Mouse (Mus musculus) stomach, postnatal 0 days (tissue): Measurements from ENCODE around the gene Lhx4. TPM values are rescaled to one million over a fixed set of nuclear protein-coding genes. Genes with fewer than 3 reads are reported as not detected.

ENCODE experiments used
- ATAC-seq: fragments of 200-750 bp; cut with Nextera tagmentation; 2 replicates; pipeline ENCODE4 v1.8.0; 2017; ENCODE audit not compliant: low FRiP score, low TSS enrichment
- DNase-seq: peaks from one replicate; pipeline ENCODE4 v3.0.0-alpha.2; 2016; ENCODE audit warnings: low spot score
- H3K27ac ChIP-seq: fragments of 300-500 bp; sonication (generic); replicated peaks from 2 replicates; pipeline ENCODE4 v1.5.1; 2014; ENCODE audit warnings: mild to moderate bottlenecking, control low read depth
- H3K27me3 ChIP-seq: fragments of 300-500 bp; sonication (generic); 2 replicates; pipeline ENCODE4 v1.6.1; 2014; ENCODE audit warnings: low read length; ENCODE audit not compliant: control insufficient read depth, insufficient read depth
- H3K36me3 ChIP-seq: fragments of 300-500 bp; sonication (generic); 2 replicates; pipeline ENCODE4 v1.6.1; 2014; ENCODE audit warnings: low read length, mixed read lengths; ENCODE audit not compliant: control insufficient read depth, insufficient read depth
- H3K4me1 ChIP-seq: fragments of 300-500 bp; sonication (generic); replicated peaks from 2 replicates; pipeline ENCODE4 v1.6.1; 2014; ENCODE audit warnings: antibody characterized with exemption; ENCODE audit not compliant: control insufficient read depth, insufficient read depth
- H3K4me2 ChIP-seq: fragments of 300-500 bp; sonication (generic); replicated peaks from 2 replicates; pipeline ENCODE4 v1.6.1; 2014; ENCODE audit warnings: low read depth, mild to moderate bottlenecking, control low read depth, moderate library complexity
- H3K4me3 ChIP-seq: fragments of 300-500 bp; sonication (generic); 2 replicates; pipeline ENCODE4 v1.5.1; 2014; ENCODE audit warnings: low read depth, low read length, control low read depth
- H3K9ac ChIP-seq: fragments of 300-500 bp; sonication (generic); 2 replicates; pipeline ENCODE4 v1.6.1; 2014; ENCODE audit warnings: mild to moderate bottlenecking, low read length, control low read depth, mixed read lengths
- H3K9me3 ChIP-seq: fragments of 300-500 bp; sonication (generic); 2 replicates; pipeline ENCODE4 v1.6.1; 2016; ENCODE audit warnings: low read length; ENCODE audit not compliant: control insufficient read depth
- CTCF ChIP-seq: IDR thresholded peaks from 2 replicates; pipeline ENCODE4 v1.5.1; 2016; ENCODE audit warnings: antibody characterized with exemption, low read depth, mild to moderate bottlenecking, moderate library complexity
- EP300 ChIP-seq: optimal IDR thresholded peaks from 2 replicates; pipeline ENCODE3; 2016; ENCODE audit warnings: antibody characterized with exemption
- WGBS: fragments of 180-500 bp; shearing (Covaris S2); extraction: QIAGEN DNeasy Blood & Tissue Kit; methylation state at CpG from one replicate; pipeline ENCODE4 v1.1.7; 2014; 5-methylcytosine and 5-hydroxymethylcytosine counted together
- polyA plus RNA-seq: library from polyadenylated mRNA; unstranded; fragments of >200 nt; fragmentation: Nextera tagmentation; extraction: Ambion mirVana; gene quantifications from 2 replicates; pipeline ENCODE4 v1.2.1, GENCODE M21; 2015

Gene Lhx4
- polyA plus RNA-seq, 1 experiment from 2014 or later = 0.10 TPM

DNA sequence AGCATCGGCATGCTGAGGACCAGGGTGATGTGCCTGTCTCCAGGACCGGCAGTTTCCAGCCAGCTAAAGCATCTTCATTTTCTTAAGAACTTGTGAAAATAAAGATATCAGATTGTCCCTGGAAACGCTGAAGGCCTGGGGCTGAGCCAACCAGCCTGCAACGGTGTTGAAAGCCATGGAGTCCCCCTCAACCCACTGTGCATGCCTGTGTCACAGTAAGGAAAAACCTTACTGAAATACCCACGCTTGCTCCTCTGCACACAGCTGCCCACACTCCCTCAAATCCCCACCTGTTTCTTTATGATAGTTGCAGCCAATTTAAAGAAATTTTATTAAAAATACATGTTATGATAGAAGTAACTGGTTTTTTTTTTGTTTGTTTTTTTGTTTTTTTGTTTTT is 95.2 kb downstream of the Lhx4 start:
- DNase-seq (no peak), ATAC-seq (no peak)
- Histone ChIP-seq H3K36me3 (no peaks in the 10 kb centered on the region), H3K4me1 (no peaks in the 10 kb centered on the region), H3K9me3 (no peaks in the 10 kb centered on the region), H3K27ac (no peak overlapping the region), H3K9ac (no peak overlapping the region), H3K4me3 (no peak overlapping the region), H3K4me2 (no peak overlapping the region), H3K27me3 (no peaks in the 10 kb centered on the region)
- 73% methylated on average over 5 of the region's 5 CpGs for WGBS
- TF ChIP-seq EP300 = no peak
- TF ChIP-seq CTCF = no peak

GRCm38 (mm10) chr1:155654961-155655360 is 96.5 kb downstream of the Lhx4 start:
- ATAC-seq = no peak

DNA sequence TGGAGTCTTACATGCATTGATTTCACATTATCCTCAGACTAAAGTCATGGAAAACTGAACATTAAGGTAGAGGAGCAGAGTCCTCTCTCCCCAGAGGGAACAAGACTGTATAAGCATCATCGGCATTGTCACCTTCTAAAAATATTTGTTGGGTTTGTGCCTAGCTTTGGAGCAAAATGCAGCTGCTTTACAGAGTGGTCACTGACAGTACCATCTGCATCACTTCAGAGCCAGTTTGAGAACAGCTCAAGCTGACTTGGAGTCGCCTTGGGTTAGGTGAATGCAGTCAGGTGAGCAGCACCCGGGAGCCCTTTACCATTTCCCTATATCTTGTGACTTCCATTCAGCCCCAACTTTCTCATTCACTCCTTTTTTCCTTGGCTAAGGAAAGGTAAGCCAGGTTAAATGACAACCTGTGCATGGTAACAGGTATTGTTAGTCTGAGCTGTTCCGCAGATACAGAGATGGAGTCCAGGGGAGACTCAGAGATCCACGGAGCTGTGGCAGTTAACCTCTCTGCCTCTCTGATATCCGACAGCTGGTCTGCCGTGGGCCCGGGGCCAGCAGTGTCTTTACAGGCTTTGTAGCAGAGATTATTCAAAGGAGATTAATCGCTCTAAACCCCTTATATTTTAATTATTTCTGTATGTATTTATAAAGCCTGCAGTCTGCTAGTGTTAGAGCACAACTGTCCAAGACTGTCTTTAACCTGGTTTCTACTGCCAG is 101.2 kb downstream of the Lhx4 start:
- Histone ChIP-seq H3K27ac (no peak overlapping the region), H3K27me3 (no peaks in the 10 kb centered on the region), H3K9ac (no peak overlapping the region), H3K4me3 (no peak overlapping the region), H3K36me3 (no peaks in the 10 kb centered on the region), H3K4me2 (no peak overlapping the region), H3K4me1 (no peaks in the 10 kb centered on the region), H3K9me3 (no peaks in the 10 kb centered on the region)
- no peak for ATAC-seq
- DNase-seq = no peak
- TF ChIP-seq EP300 = no peak
- TF ChIP-seq CTCF = no peak
- WGBS = 52% methylated on average over 9 of the region's 9 CpGs

More at GRCm38 (mm10) chr1:155654961-155655360, 96.5 kb downstream of the Lhx4 start:
- Histone ChIP-seq H3K9me3 (no peaks in the 10 kb centered on the region), H3K4me2 (no peak overlapping the region), H3K9ac (no peak overlapping the region), H3K27me3 (no peaks in the 10 kb centered on the region), H3K4me3 (no peak overlapping the region), H3K36me3 (no peaks in the 10 kb centered on the region), H3K27ac (no peak overlapping the region), H3K4me1 (no peaks in the 10 kb centered on the region)
- TF ChIP-seq CTCF (no peak), EP300 (no peak)
- no peak for DNase-seq
- WGBS = 61% methylated on average over 3 of the region's 3 CpGs

Other genes with a start within 250 kb of the Lhx4 start
- gene Acbd6, start 193.6 kb downstream of the Lhx4 start, polyA plus RNA-seq = 55.9 and 57.6 TPM in 2 replicates
- 95.7 and 98.0 TPM in 2 replicates for gene Qsox1, start 61.2 kb upstream of the Lhx4 start, polyA plus RNA-seq
- gene Cep350, start 221.6 kb upstream of the Lhx4 start, polyA plus RNA-seq = 7.1 and 9.0 TPM in 2 replicates